Mouse (Mus musculus): ENCODE measurements around the gene Hoxc6. TPM values are rescaled to one million over a fixed set of nuclear protein-coding genes. Genes with fewer than 3 reads are reported as not detected.

Gene Hoxc6
- total RNA-seq, 1 experiment: 0.58 TPM

GRCm38 (mm10) chr15:102975034-102975433, 23.0 kb upstream of the Hoxc6 start:
- no peak for TF ChIP-seq HCFC1 (IDR thresholded peaks at IDR 0.05; ENCODE audit: borderline replicate concordance, insufficient read depth, low read length)
- TF ChIP-seq ZNF384 (IDR thresholded peaks at IDR 0.05; ENCODE audit: low read depth, low read length): no peak
- TF ChIP-seq MAFK (IDR thresholded peaks at IDR 0.05; ENCODE audit: insufficient read depth, low read depth, low read length): no peak
- TF ChIP-seq CHD2 (IDR thresholded peaks at IDR 0.05; ENCODE audit: low read depth, low read length): no peak
- no peak for TF ChIP-seq ZC3H11A (IDR thresholded peaks at IDR 0.05; ENCODE audit: borderline replicate concordance, low read depth, low read length)
- no peak overlapping the region for H3K27ac ChIP-seq (ENCODE audit: insufficient read depth, low read depth, low read length, poor library complexity, severe bottlenecking)
- in situ Hi-C loops (cut with MboI; ENCODE audit: low sequenced_read_pairs in 2 of 2, unreplicated experiment in 2 of 2): loop anchor here in 1 of 2 experiments (25.0 kb wide), 1 partner anchor 337 kb away; the partner anchor contains the start of gene Gpr84
- no peak for DNase-seq (ENCODE audit: low read depth, low spot score)
- H3K4me1 ChIP-seq (ENCODE audit: control insufficient read depth in 2 of 2, insufficient read depth in 2 of 2, low read length in 2 of 2, poor library complexity in 1 of 2): peaks cover 0 to 6% of the 10 kb centered on the region in 2 experiments; a peak in 1 of 4 replicates
- H3K4me3 ChIP-seq (ENCODE audit: insufficient read depth in 1 of 2, low read depth in 1 of 2, low read length in 2 of 2, poor library complexity in 1 of 2, severe bottlenecking in 1 of 2): no peak overlapping the region
- no peak overlapping the region for H3K9ac ChIP-seq (ENCODE audit: insufficient read depth, low read depth, low read length, poor library complexity, severe bottlenecking)
- H3K36me3 ChIP-seq (ENCODE audit: control insufficient read depth, insufficient read depth, low read length, poor library complexity, severe bottlenecking): no peaks in the 10 kb centered on the region
- H3K9me3 ChIP-seq (ENCODE audit: control insufficient read depth, insufficient read depth, low read depth, low read length): no peaks in the 10 kb centered on the region

- no peak overlapping the region for H3K27ac ChIP-seq (ENCODE audit: insufficient read depth, low read depth, low read length, poor library complexity, severe bottlenecking)
- no peaks in the 10 kb centered on the region for H3K36me3 ChIP-seq (ENCODE audit: control insufficient read depth, insufficient read depth, low read length, poor library complexity, severe bottlenecking)
- no peak overlapping the region for H3K9ac ChIP-seq (ENCODE audit: insufficient read depth, low read depth, low read length, poor library complexity, severe bottlenecking)
- no peak for DNase-seq (ENCODE audit: low read depth, low spot score)
- peaks cover 0 to 6% of the 10 kb centered on the region in 2 experiments; a peak in 1 of 4 replicates for H3K4me1 ChIP-seq (ENCODE audit: control insufficient read depth in 2 of 2, insufficient read depth in 2 of 2, low read length in 2 of 2, poor library complexity in 1 of 2)
- in situ Hi-C loops (cut with MboI; ENCODE audit: low sequenced_read_pairs in 2 of 2, unreplicated experiment in 2 of 2): loop anchor here in 1 of 2 experiments (25.0 kb wide), 1 partner anchor 337 kb away; the partner anchor contains the start of gene Gpr84
- peak overlapping the region in 1 of 2 experiments; percentile 20; a peak in 1 of 4 replicates for H3K4me3 ChIP-seq (ENCODE audit: insufficient read depth in 1 of 2, low read depth in 1 of 2, low read length in 2 of 2, poor library complexity in 1 of 2, severe bottlenecking in 1 of 2)
- H3K9me3 ChIP-seq (ENCODE audit: control insufficient read depth, insufficient read depth, low read depth, low read length): no peaks in the 10 kb centered on the region
- TF ChIP-seq ZC3H11A (IDR thresholded peaks at IDR 0.05; ENCODE audit: borderline replicate concordance, low read depth, low read length): no peak
- no peak for TF ChIP-seq HCFC1 (IDR thresholded peaks at IDR 0.05; ENCODE audit: borderline replicate concordance, insufficient read depth, low read length)
- TF ChIP-seq ZNF384 (IDR thresholded peaks at IDR 0.05; ENCODE audit: low read depth, low read length): no peak
- TF ChIP-seq CHD2 (IDR thresholded peaks at IDR 0.05; ENCODE audit: low read depth, low read length): no peak
- no peak for TF ChIP-seq MAFK (IDR thresholded peaks at IDR 0.05; ENCODE audit: insufficient read depth, low read depth, low read length)
These were observed 22.4 kb upstream of the Hoxc6 start for GRCm38 (mm10) chr15:102975688-102976111.

GRCm38 (mm10) chr15:102976171-102976570, 21.9 kb upstream of the Hoxc6 start, which contains the start of gene Hoxc9:
TSS of gene Hoxc9 (plus strand) at chr15:102976439.
- in situ Hi-C loops (cut with MboI; ENCODE audit: low sequenced_read_pairs in 2 of 2, unreplicated experiment in 2 of 2): loop anchor here in 1 of 2 experiments (25.0 kb wide), 1 partner anchor 336 kb away; the partner anchor contains the start of gene Gpr84
- H3K36me3 ChIP-seq (ENCODE audit: control insufficient read depth, insufficient read depth, low read length, poor library complexity, severe bottlenecking): no peaks in the 10 kb centered on the region
- DNase-seq (ENCODE audit: low read depth, low spot score): no peak
- H3K9ac ChIP-seq (ENCODE audit: insufficient read depth, low read depth, low read length, poor library complexity, severe bottlenecking): no peak within 1 kb of the TSS
- peaks cover 0 to 6% of the 10 kb centered on the region in 2 experiments; a peak in 1 of 4 replicates for H3K4me1 ChIP-seq (ENCODE audit: control insufficient read depth in 2 of 2, insufficient read depth in 2 of 2, low read length in 2 of 2, poor library complexity in 1 of 2)
- H3K4me3 ChIP-seq (ENCODE audit: insufficient read depth in 1 of 2, low read depth in 1 of 2, low read length in 2 of 2, poor library complexity in 1 of 2, severe bottlenecking in 1 of 2): peak within 1 kb of the TSS; percentile 2 to 20; a peak in 2 of 4 replicates
- H3K9me3 ChIP-seq (ENCODE audit: control insufficient read depth, insufficient read depth, low read depth, low read length): no peaks in the 10 kb centered on the region
- H3K27ac ChIP-seq (ENCODE audit: insufficient read depth, low read depth, low read length, poor library complexity, severe bottlenecking): no peak within 1 kb of the TSS
- TF ChIP-seq HCFC1 (IDR thresholded peaks at IDR 0.05; ENCODE audit: borderline replicate concordance, insufficient read depth, low read length) (0 out of 2 replicates have a peak, but pooled peaks have one; percentile 18), ZC3H11A (IDR thresholded peaks at IDR 0.05; ENCODE audit: borderline replicate concordance, low read depth, low read length) (no peak)

GRCm38 (mm10) chr15:102976631-102977422, 21.2 kb upstream of the Hoxc6 start:
- no peak for DNase-seq (ENCODE audit: low read depth, low spot score)
- Histone ChIP-seq H3K27ac (ENCODE audit: insufficient read depth, low read depth, low read length, poor library complexity, severe bottlenecking) (no peak overlapping the region), H3K4me3 (ENCODE audit: insufficient read depth in 1 of 2, low read depth in 1 of 2, low read length in 2 of 2, poor library complexity in 1 of 2, severe bottlenecking in 1 of 2) (peak overlapping the region; percentile 2 to 18; a peak in 2 of 4 replicates), H3K9me3 (ENCODE audit: control insufficient read depth, insufficient read depth, low read depth, low read length) (no peaks in the 10 kb centered on the region), H3K9ac (ENCODE audit: insufficient read depth, low read depth, low read length, poor library complexity, severe bottlenecking) (no peak overlapping the region), H3K36me3 (ENCODE audit: control insufficient read depth, insufficient read depth, low read length, poor library complexity, severe bottlenecking) (no peaks in the 10 kb centered on the region), H3K4me1 (ENCODE audit: control insufficient read depth in 2 of 2, insufficient read depth in 2 of 2, low read length in 2 of 2, poor library complexity in 1 of 2) (peaks cover 0 to 6% of the 10 kb centered on the region in 2 experiments; a peak in 1 of 4 replicates)
- TF ChIP-seq ZC3H11A (IDR thresholded peaks at IDR 0.05; ENCODE audit: borderline replicate concordance, low read depth, low read length): no peak
- TF ChIP-seq ZNF384 (IDR thresholded peaks at IDR 0.05; ENCODE audit: low read depth, low read length): no peak
- TF ChIP-seq MAFK (IDR thresholded peaks at IDR 0.05; ENCODE audit: insufficient read depth, low read depth, low read length): no peak
- no peak for TF ChIP-seq CHD2 (IDR thresholded peaks at IDR 0.05; ENCODE audit: low read depth, low read length)
- TF ChIP-seq HCFC1 (IDR thresholded peaks at IDR 0.05; ENCODE audit: borderline replicate concordance, insufficient read depth, low read length): no peak
- in situ Hi-C loops (cut with MboI; ENCODE audit: low sequenced_read_pairs in 2 of 2, unreplicated experiment in 2 of 2): loop anchor here in 1 of 2 experiments (25.0 kb wide), 1 partner anchor 335 kb away; the partner anchor contains the start of gene Gpr84

Measured in ES-E14 (cell line).